In genomic region chr4:139877269-139877668, GRCm38 (mm10) we compare ENCODE assay signal across 8 mouse cellular contexts. TPM values are rescaled to one million over a fixed set of nuclear protein-coding genes. Genes with fewer than 3 reads are reported as not detected.
DNase-seq lines count a peak whose midpoint lies in the region; ATAC-seq and TF ChIP-seq lines count a peak whose summit lies in the region.

No protein-coding gene starts in this region.

- ATAC-seq in cerebellum, adult (ENCODE audit: insufficient number of reproducible peaks, low FRiP score, low TSS enrichment): 0 out of 2 replicates have a peak, but pooled peaks have one; percentile 56
- ATAC-seq in forebrain, embryonic 14.5 days: peak; percentile 75
- 0 out of 2 replicates have a peak, but pooled peaks have one; percentile 47 for ATAC-seq in intestine, embryonic 15.5 days
- ATAC-seq in midbrain, embryonic 15.5 days (replicated peaks): peak; percentile 81

- peak; percentile 46 for DNase-seq in gastrocnemius, adult 18-20 months (ENCODE audit: low spot score)
- no peak for DNase-seq in gastrocnemius, adult 8-10 months (ENCODE audit: low spot score in 2 of 2)
- peak; percentile 86 for DNase-seq in forebrain, embryonic 14.5 days (ENCODE audit: low spot score)
- peak; percentile 77 to 79 for DNase-seq in left cerebral cortex, postnatal 25 days (ENCODE audit: low spot score in 2 of 2)

- peak; percentile 76; the same call in 1 of the 2 replicates for TF ChIP-seq CTCF in testis, adult 2 months (IDR thresholded peaks at IDR 0.05; ENCODE audit: control insufficient read depth, insufficient read depth, insufficient replicate concordance, low read depth, low read length)

- no peaks in the 10 kb centered on the region for H3K27me3 ChIP-seq in forebrain, embryonic 14.5 days (replicated peaks; ENCODE audit: control insufficient read depth, insufficient read depth, low read length)
- no peaks in the 10 kb centered on the region for H3K27me3 ChIP-seq in intestine, embryonic 15.5 days (replicated peaks)
- no peaks in the 10 kb centered on the region for H3K27me3 ChIP-seq in midbrain, embryonic 15.5 days (replicated peaks)
- no peaks in the 10 kb centered on the region for H3K27me3 ChIP-seq in testis, adult 2 months (ENCODE audit: control insufficient read depth, insufficient read depth, low read length)

- no peak for TF ChIP-seq POLR2A in testis, adult 2 months (IDR thresholded peaks at IDR 0.05; ENCODE audit: control insufficient read depth, low read depth, low read length)

- no peaks in the 10 kb centered on the region for H3K4me1 ChIP-seq in forebrain, embryonic 14.5 days (ENCODE audit: control insufficient read depth, insufficient read depth, low read length)
- no peaks in the 10 kb centered on the region for H3K4me1 ChIP-seq in intestine, embryonic 15.5 days (replicated peaks)
- no peaks in the 10 kb centered on the region for H3K4me1 ChIP-seq in midbrain, embryonic 15.5 days
- no peaks in the 10 kb centered on the region for H3K4me1 ChIP-seq in testis, adult 2 months (ENCODE audit: control insufficient read depth, insufficient read depth, low read length)

- intact Hi-C loops in left cerebral cortex, postnatal 25 days (cut with DNase I): loop anchor here (2.0 to 10.0 kb wide), 6 partner anchors 155 to 798 kb away; partner anchors contain the start of gene Igsf21

- no peak overlapping the region for H3K4me3 ChIP-seq in forebrain, embryonic 14.5 days (ENCODE audit: low read depth, low read length)
- H3K4me3 ChIP-seq in intestine, embryonic 15.5 days (replicated peaks): no peak overlapping the region
- H3K4me3 ChIP-seq in midbrain, embryonic 15.5 days: no peak overlapping the region
- H3K4me3 ChIP-seq in testis, adult 2 months (ENCODE audit: control insufficient read depth, low read depth, low read length): no peak overlapping the region

- 5% methylated on average over 4 of the region's 4 CpGs for WGBS in forebrain, embryonic 14.5 days
- WGBS in intestine, embryonic 15.5 days: 4% methylated on average over 4 of the region's 4 CpGs
- WGBS in midbrain, embryonic 15.5 days: 7% methylated on average over 4 of the region's 4 CpGs

- H3K9ac ChIP-seq in forebrain, embryonic 14.5 days (ENCODE audit: low read length): no peak overlapping the region
- no peak overlapping the region for H3K9ac ChIP-seq in intestine, embryonic 15.5 days
- H3K9ac ChIP-seq in midbrain, embryonic 15.5 days: no peak overlapping the region

- no peak overlapping the region for H3K4me2 ChIP-seq in forebrain, embryonic 14.5 days (ENCODE audit: low read length)
- H3K4me2 ChIP-seq in intestine, embryonic 15.5 days (replicated peaks): no peak overlapping the region
- H3K4me2 ChIP-seq in midbrain, embryonic 15.5 days: no peak overlapping the region

- H3K27ac ChIP-seq in forebrain, embryonic 14.5 days (ENCODE audit: low read depth, low read length): no peak overlapping the region
- H3K27ac ChIP-seq in intestine, embryonic 15.5 days: no peak overlapping the region
- no peak overlapping the region for H3K27ac ChIP-seq in midbrain, embryonic 15.5 days
- H3K27ac ChIP-seq in testis, adult 2 months (ENCODE audit: control insufficient read depth, insufficient read depth, low read depth, low read length): no peak overlapping the region

- no peaks in the 10 kb centered on the region for H3K9me3 ChIP-seq in forebrain, embryonic 14.5 days (replicated peaks; ENCODE audit: control insufficient read depth, low read length)
- no peaks in the 10 kb centered on the region for H3K9me3 ChIP-seq in intestine, embryonic 15.5 days
- no peaks in the 10 kb centered on the region for H3K9me3 ChIP-seq in midbrain, embryonic 15.5 days

- no peaks in the 10 kb centered on the region for H3K36me3 ChIP-seq in forebrain, embryonic 14.5 days (ENCODE audit: control insufficient read depth, insufficient read depth, low read length)
- H3K36me3 ChIP-seq in intestine, embryonic 15.5 days: no peaks in the 10 kb centered on the region
- no peaks in the 10 kb centered on the region for H3K36me3 ChIP-seq in midbrain, embryonic 15.5 days (replicated peaks)
- no peaks in the 10 kb centered on the region for H3K36me3 ChIP-seq in testis, adult 2 months (ENCODE audit: control insufficient read depth, insufficient read depth, low read length)

RNA-seq across cellular contexts. Expression of gene Pax7, which starts 43.9 kb away (rescaled TPM):
- total RNA-seq in gastrocnemius, adult 18-20 months (2021): 1 to 10 TPM; 1.1 to 1.5 TPM
- 1 to 10 TPM in 1 of 4 experiments, under 1 TPM in 3; 0.54 to 1.1 (median 0.92) TPM for total RNA-seq in gastrocnemius, adult 8-10 months (2022)
- polyA plus RNA-seq in forebrain, embryonic 14.5 days (2014; fragmentation: Nextera tagmentation; extraction: Ambion mirVana): 0.05 and 0.06 TPM in 2 replicates
- not detected in 2 replicates for polyA plus RNA-seq in intestine, embryonic 15.5 days (2015; fragmentation: Nextera tagmentation; extraction: Ambion mirVana)
- not detected for total RNA-seq in left cerebral cortex, postnatal 25 days (2021)
- polyA plus RNA-seq in midbrain, embryonic 15.5 days (2015; fragmentation: Nextera tagmentation; extraction: Ambion mirVana): 3.5 and 3.8 TPM in 2 replicates
- 0.02 TPM in 1 of 2 replicates, not detected in the other for polyA plus RNA-seq in testis, adult 2 months (2012; rRNA removed)

Comparison
In these comparisons a context has a peak if more than half of its experiments do, and no peak if none do; other contexts are left out.
1. DNase-seq: peak in gastrocnemius, adult 18-20 months (single experiment), forebrain, embryonic 14.5 days (single experiment) and left cerebral cortex, postnatal 25 days (2 of 2); none in gastrocnemius, adult 8-10 months (0 of 2).
2. Peak in every context shown above with its lines, with median percentiles within 50 percentile points of each other: ATAC-seq.